Mouse (Mus musculus) ovary, adult 2 months (tissue): ENCODE results near the gene 1520401A03Rik. TPM values are rescaled to one million over a fixed set of nuclear protein-coding genes. Genes with fewer than 3 reads are reported as not detected.

Experiments
- polyA plus RNA-seq: library from polyadenylated mRNA; depleted of rRNA; stranded (reverse); fragments of >200 nt; gene quantifications from 2 replicates; pipeline ENCODE4 v1.2.3, GENCODE M21; 2012; rRNA removed

1520401A03Rik gene
- polyA plus RNA-seq = 0.20 and 0.23 TPM in 2 replicates

DNA sequence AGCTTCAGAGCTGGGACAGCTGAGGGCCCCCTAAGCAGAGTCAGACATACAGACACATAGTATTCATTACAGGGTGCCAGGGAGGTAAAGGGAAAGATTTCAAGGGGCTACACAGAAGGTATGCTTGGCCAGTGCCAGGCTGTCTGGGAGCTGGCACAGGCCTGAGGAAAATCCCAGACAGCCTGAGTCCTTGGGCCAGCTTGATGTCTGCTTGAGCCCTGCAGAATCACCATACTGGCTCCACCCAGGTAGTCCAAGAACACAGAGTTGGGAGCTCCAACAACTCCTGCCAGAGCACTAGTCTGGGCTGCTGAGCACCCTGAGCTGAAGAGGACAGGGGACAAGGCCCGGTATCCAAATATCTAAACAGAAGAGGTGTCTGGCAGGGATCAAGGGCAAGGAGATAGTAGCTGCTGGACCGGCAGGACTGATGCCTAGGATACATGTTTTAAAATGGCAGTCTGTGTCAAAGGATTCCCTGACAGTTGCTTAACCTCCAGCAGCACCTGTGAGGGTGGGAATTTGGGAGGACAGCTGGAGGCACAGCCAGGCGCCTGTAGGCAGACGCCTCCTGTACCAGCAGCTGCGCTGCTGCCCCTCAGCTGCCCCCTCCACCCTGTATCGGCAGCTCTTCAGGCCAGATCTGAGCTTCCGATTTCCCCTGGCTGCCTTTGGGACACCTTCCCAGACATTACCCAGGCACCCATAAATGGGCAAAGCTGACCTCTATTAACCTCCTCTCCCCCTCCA lies at the start of gene 1520401A03Rik:
TSS of gene 1520401A03Rik (minus strand) at position 408 of the 750 bp plus-strand sequence.

DNA sequence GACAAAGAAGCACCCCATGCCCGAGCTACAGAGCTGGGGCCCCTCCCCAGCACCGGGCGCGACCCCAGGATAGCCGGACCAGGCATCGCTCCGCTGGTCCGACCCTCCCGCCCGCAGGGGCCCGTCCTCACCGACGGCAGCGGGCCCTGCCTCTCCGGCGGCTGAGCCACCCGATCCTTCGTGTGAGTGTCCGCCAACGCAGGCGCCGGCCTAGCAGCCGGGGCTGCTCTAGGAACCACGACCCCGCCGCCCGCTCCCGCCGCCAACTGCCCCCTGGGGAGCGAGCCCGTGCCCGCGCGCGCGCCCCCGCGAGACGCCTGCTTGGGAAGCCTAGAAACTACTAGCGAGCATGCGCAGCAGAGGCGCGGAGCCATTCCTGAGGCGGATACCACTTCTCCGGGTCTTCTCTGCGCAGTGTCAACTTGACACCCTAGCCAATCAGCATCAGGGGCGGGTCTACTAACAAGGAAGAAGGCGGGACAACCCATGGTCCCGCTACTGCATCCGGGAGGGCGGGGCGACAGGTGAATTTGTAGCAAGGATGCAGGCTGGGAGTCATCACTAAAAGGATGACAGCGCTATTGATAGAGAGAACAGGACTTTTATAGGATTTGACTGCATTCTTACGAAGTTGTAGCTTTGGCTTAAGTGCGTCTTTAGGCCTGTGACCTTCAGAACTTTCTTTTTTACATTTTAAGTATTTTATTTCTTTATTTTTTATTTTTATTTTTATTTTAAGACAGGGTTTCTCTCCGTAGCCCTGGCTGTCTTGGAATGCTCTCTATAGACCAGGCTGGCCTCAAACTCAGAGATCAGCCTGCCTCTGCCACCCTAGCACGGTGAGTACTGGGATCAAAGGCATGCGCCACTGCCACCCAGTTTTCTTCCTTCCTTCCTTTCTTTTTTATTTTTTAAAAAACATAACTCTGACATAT lies 49.0 kb upstream of the 1520401A03Rik start, which contains the start of gene Flywch1:
TSS of gene Flywch1 (minus strand) at position 319 of the 935 bp plus-strand sequence.

DNA sequence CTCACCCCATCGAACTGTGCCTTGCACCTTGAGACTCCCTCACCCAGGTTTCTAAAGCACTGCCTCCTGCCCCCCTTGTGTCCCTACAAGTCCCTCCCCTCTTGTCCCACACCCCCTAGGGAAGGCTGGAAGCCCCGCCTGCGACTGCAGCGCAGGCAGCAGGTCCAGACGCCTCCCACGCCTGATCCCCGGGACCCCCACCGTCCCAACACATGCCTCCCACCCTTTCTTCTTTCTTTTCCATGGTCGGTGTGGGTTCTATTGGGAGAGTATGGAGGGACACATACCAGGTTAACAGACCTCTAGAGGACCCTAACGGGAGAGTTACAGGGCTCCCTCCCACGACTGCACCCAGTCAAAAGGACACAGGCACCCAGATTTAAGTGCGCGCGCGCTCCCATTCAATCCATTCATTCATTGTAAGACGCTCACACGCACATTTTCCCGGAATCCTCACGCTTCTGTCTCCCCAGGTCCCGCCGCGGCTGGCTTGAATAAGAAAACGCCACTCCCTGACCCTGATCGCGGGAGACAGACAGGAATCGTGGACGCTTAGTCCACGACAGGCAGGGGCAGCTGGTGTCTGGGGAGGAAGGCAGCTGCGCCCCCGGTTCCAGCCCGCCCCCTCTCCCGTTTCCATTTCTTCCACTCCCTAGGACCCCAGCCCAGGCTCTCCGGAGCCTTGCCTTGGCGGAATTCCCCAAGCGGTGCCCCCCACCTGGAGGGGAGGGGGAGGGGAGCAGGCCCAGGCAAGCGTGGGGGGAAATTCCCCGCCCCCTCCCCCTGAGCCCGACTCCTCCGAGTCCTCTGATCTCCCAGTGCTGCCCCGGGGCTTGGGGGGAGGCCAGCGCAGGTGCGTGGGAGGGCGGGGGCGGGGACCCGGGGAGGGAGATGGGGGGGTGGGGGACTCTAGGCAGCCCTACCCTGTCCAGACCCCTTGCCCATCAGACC lies 23.0 kb upstream of the 1520401A03Rik start, which contains the start of gene Kremen2:
TSS of gene Kremen2 (minus strand) at position 533 of the 951 bp plus-strand sequence.

DNA sequence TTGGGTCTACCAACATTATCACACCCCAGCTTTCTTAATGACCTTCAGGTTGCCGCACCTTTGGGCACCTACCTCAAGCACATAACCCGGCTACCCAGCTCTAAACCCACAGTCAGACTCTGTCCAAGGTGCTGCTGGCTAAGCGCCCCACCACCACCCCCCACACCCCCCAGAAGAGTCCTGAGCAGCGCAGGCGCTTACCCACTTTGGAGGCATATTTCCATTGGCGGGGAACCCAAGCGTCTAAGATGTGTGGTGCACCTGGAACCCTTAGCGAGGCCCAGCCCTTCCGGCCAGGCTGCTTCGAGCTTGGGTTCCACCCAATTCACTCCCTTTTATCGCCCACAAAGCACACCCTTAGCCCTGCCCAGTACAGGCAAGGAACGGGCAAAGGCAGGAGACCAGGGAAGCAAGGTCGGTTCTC lies 18.0 kb upstream of the 1520401A03Rik start, which contains the start of gene Paqr4:
TSS of gene Paqr4 (minus strand) at position 270 of the 424 bp plus-strand sequence.

DNA sequence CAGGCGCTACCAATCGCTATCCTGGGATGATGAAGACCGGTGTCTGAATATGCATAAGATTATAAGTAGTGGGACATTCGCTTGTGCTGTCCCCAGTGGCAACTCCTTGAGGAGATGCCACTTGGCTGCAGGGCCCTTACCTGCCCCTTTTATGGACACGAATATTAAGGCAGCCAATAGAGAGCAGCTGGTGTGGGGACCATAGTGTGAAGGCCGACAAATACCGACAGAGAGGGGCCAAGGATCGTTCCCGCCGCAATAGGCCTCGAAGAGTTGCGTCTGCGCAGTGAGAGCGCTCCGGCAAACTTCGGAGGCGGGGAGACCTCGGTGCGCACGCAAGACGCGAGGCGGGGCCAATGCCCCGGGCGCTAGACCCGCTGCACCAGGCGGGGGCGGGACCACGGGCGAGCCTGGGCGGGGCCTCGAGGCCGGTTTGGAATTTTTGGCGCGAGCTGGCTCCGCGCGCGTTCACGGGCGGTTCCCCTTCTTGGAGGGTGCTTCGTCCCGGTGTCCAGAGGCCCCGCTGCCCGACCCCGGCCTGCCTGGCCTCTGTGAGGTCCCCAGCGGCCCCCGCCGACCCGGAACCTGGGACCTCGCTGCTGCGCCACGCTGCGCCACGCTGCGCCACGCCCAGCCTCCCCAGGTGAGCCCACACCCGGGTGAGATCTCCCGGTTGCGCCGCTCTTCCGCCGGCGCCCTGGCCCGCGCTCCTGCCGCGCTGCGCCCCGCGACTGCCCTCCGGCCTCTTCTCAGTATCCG lies 3.6 kb upstream of the 1520401A03Rik start, which contains the start of gene Pkmyt1:
TSS of gene Pkmyt1 (plus strand) at position 338 of the 759 bp plus-strand sequence.

DNA sequence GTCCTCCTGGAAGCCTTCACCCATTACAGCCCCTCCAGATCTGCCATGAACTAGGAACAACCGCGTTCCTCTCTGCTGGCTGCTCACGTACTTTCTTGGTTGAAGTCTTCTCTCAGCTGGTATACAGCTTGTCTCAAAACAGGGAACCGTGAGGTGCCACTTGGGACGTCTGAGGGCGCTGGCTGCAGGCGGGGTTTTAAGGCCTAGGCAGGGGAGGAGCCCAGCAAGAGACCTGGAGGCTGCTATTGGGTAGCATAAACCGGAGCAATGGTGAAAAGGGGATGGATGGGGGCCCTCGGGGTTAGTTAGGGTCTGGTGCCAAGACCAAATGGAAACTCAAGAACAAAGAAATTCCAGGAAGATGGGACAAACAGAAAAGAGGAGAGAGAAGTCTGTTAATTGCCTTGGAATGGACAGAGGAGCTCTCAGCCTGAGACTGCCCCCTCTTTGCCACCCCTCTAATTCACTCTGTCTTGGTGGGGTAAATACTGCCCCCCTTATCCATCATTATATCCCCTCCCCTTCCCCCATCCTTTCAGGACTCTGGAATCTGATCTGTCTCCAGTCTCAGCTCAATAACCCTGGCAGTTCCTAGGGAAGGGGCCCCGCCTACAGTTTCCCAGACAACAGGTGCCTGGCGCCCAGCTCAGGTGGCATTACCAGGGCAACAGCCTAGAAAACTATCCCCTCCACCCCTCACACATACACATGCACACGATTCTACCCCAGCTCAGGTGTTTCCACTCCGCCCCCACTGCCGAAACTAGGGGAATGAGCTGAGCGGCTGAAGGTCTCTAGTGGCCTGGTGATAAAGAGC lies 38.5 kb downstream of the 1520401A03Rik start, which contains the start of gene Cldn9:
TSS of gene Cldn9 (minus strand) at position 171 of the 817 bp plus-strand sequence.

DNA sequence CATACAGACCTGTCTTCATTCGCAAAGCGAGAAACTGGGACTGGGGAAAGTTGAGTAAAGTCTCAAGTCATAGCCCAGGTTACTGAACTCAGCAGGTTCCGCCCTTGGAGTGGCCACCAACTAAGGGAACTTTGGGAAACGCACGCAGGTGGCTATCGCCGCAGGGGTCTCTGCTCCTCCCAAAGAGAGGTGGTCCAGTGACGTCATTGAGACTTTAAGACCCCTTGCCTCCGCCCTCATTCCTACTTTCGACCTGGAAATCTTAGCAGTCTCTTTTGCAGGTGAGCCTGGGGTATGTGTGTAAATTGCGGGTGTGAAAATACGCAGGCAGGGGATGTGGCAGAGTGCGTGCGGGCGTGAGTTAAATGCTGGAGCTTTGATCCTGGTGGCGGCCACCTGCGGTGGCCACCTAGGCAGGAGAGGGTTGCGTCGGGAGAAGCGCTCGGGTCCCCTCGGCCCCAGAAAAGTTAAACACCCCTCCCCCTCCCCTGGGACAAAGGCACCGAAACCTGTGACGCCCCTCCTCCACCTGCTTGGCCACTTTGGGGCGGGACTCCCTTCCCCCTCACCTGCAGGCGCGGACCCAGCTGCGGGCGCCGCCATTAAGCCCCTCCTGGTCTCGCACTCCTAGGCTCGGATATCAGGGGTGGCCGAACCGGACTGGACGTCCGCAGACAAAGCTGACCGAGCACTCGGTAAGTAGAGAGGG lies 43.3 kb downstream of the 1520401A03Rik start, which contains the start of gene Cldn6:
TSS of gene Cldn6 (plus strand) at position 123 of the 709 bp plus-strand sequence.

DNA sequence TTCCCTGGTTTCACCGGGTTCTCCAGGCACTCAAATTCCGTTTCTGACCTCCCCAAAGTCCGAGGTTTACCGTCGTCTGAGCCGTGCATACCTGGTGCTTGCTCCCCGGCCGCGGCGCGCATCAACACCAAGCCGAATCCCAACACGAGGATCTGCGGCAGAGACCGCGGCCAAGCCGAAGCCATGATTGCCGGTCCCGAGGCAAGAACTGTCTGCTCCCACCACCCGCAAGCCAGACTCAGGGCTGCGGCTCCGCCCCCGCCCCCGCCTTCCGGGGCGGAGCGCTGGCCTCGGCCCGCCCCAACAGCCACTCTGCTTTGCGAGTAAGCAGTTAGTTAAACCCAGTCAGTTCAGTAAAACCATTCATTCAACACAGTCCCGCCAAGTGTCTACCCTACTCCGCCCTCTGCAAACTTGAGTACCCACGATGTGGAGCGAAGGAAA lies 45.3 kb downstream of the 1520401A03Rik start, which contains the start of gene Tnfrsf12a:
TSS of gene Tnfrsf12a (minus strand) at position 233 of the 444 bp plus-strand sequence.

DNA sequence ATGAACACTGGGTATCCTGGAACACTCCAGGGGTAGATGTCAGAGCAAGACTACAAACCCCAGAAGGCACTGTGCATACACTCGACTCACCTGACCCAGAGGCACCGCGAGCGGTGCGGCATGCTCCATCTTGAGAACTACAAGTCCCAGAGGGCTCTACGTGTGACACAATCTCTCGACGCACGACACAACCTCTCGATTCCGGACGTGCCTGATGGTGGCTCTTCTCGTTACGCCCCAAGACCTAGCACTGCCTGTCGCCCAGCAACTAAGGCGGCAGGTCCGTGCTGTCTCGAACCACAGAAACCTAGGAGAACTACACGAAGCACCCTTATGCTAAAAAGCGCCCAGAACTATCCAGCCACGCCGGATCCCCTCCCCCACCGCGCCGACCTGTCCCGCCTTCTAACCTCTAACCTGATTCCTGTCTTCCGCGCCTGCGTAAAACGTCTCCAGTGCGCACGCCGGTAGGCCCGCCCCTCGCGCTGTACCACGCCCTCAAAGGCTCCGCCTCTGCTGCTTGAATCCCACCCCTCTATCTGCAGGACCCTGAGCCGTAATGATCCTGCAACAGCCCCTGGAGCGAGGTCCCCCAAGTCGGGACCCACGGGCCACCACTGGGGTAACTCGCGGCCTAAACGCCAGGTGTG lies 49.0 kb downstream of the 1520401A03Rik start, which contains the start of the genes Hcfc1r1 and Thoc6:
TSS of gene Hcfc1r1 (plus strand) at position 173 of the 650 bp plus-strand sequence.
TSS of gene Thoc6 (minus strand) at position 459 of the 650 bp plus-strand sequence.

DNA sequence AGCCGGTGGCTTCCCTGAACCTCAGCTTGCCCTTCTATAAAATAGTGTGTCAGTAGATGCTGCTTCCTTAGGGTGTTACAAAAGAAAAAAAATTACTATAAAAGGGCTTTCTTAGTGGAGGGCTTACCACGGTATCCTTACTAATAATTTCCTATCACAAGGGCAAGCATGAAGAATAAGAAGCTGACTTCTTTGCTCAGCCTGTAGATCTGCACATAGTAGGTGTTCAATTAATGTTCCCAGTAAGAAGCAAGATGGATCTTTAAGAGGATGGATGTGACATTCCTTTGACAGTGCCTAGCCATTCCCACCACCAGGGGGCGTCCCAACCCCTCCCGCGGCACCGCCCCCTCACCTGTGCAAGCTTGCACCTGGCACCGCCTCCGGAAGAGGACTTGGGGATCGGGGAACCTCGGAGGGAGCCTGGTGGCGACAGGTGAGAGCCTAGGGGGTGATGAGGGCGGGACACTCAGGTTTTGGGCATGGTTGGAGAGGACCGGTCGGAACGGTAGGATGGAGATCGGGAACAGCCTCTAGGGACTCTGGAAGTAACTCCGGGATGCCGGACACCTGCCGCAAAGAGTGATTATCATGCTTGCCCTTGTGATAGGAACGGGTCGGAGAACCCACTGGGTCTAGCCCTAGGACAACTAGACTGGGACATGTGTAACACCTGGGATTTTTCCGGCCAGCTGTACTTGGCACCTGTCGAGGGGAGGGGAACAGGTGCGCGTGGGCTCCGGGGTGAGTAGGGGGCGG lies 62.3 kb downstream of the 1520401A03Rik start, which contains the start of gene Bicdl2:
TSS of gene Bicdl2 (plus strand) at position 390 of the 759 bp plus-strand sequence.

Other genes starting within 250 kb of the 1520401A03Rik start
- not detected in 2 replicates for gene Vmn2r117, start 243.1 kb downstream of the 1520401A03Rik start, polyA plus RNA-seq
- 28.2 and 29.6 TPM in 2 replicates for gene Zfp213, start 158.5 kb downstream of the 1520401A03Rik start, polyA plus RNA-seq
- gene Zfp13, start 123.3 kb downstream of the 1520401A03Rik start, polyA plus RNA-seq = 37.1 and 44.1 TPM in 2 replicates
- gene Zscan10, start 121.9 kb downstream of the 1520401A03Rik start, polyA plus RNA-seq = 0.11 and 0.26 TPM in 2 replicates
- gene Mmp25, start 77.5 kb downstream of the 1520401A03Rik start, polyA plus RNA-seq = 0.45 and 0.59 TPM in 2 replicates
- 1.9 and 2.2 TPM in 2 replicates for gene Bicdl2, start 62.3 kb downstream of the 1520401A03Rik start, polyA plus RNA-seq
- gene Hcfc1r1, start 49.2 kb downstream of the 1520401A03Rik start, polyA plus RNA-seq = 255 and 265 TPM in 2 replicates
- gene Thoc6, start 48.9 kb downstream of the 1520401A03Rik start, polyA plus RNA-seq = 33.8 and 40.2 TPM in 2 replicates
- gene Tnfrsf12a, start 45.3 kb downstream of the 1520401A03Rik start, polyA plus RNA-seq = 86.1 and 128 TPM in 2 replicates
- gene Cldn6, start 43.5 kb downstream of the 1520401A03Rik start, polyA plus RNA-seq = 0.17 and 0.45 TPM in 2 replicates
- gene Cldn9, start 38.8 kb downstream of the 1520401A03Rik start, polyA plus RNA-seq = 0.43 and 0.55 TPM in 2 replicates
- 42.7 and 44.1 TPM in 2 replicates for gene Pkmyt1, start 3.6 kb upstream of the 1520401A03Rik start, polyA plus RNA-seq
- gene Paqr4, start 18.1 kb upstream of the 1520401A03Rik start, polyA plus RNA-seq = 53.7 and 55.7 TPM in 2 replicates
- 0.11 and 0.25 TPM in 2 replicates for gene Kremen2, start 23.1 kb upstream of the 1520401A03Rik start, polyA plus RNA-seq
- 49.4 and 56.6 TPM in 2 replicates for gene Flywch1, start 48.8 kb upstream of the 1520401A03Rik start, polyA plus RNA-seq
- 14.5 and 15.3 TPM in 2 replicates for gene Flywch2, start 63.3 kb upstream of the 1520401A03Rik start, polyA plus RNA-seq
- 840 and 913 TPM in 2 replicates for gene Srrm2, start 67.7 kb upstream of the 1520401A03Rik start, polyA plus RNA-seq
- 548 and 704 TPM in 2 replicates for gene Elob, start 106.4 kb upstream of the 1520401A03Rik start, polyA plus RNA-seq
- gene Prss33, start 113.3 kb upstream of the 1520401A03Rik start, polyA plus RNA-seq = 0.15 and 0.17 TPM in 2 replicates
- 0.71 and 1.6 TPM in 2 replicates for gene Prss32, start 121.1 kb upstream of the 1520401A03Rik start, polyA plus RNA-seq
- gene Prss41, start 121.4 kb upstream of the 1520401A03Rik start, polyA plus RNA-seq = 0.32 and 0.58 TPM in 2 replicates
- not detected in 2 replicates for gene Prss21, start 145.3 kb upstream of the 1520401A03Rik start, polyA plus RNA-seq
- 1.0 and 5.2 TPM in 2 replicates for gene Dcpp1, start 158.1 kb upstream of the 1520401A03Rik start, polyA plus RNA-seq
- 1.0 and 1.4 TPM in 2 replicates for gene Dcpp2, start 158.1 kb upstream of the 1520401A03Rik start, polyA plus RNA-seq
- 7.0 and 7.8 TPM in 2 replicates for gene Dcpp3, start 194.7 kb upstream of the 1520401A03Rik start, polyA plus RNA-seq
- gene Sbp, start 218.9 kb upstream of the 1520401A03Rik start, polyA plus RNA-seq = not detected in 2 replicates
- gene Sbpl, start 232.5 kb upstream of the 1520401A03Rik start, polyA plus RNA-seq = 0.26 TPM in 1 of 2 replicates, not detected in the other